Mouse (Mus musculus) hindbrain, embryonic 10.5 days (tissue): ENCODE results near the gene Vmn2r88. TPM values are rescaled to one million over a fixed set of nuclear protein-coding genes. Genes with fewer than 3 reads are reported as not detected.
"Not testable (repeated sequence)": the region's sequence is repeated elsewhere in the genome, so short reads cannot be mapped to it uniquely, and the experiment has no call there.

Source experiments
- DNase-seq: peaks from one replicate; pipeline ENCODE4 v3.0.0-alpha.2; 2017; ENCODE audit warnings: low spot score
- H3K27ac ChIP-seq: fragments of 300-500 bp; sonication (generic); 2 replicates; pipeline ENCODE4 v1.5.1; 2016; ENCODE audit warnings: mild to moderate bottlenecking, moderate library complexity
- H3K27me3 ChIP-seq: fragments of 300-500 bp; sonication (generic); 2 replicates; pipeline ENCODE4 v1.6.1; 2016; ENCODE audit warnings: mild to moderate bottlenecking; ENCODE audit not compliant: poor library complexity, insufficient read depth, severe bottlenecking
- H3K36me3 ChIP-seq: fragments of 300-500 bp; sonication (generic); 2 replicates; pipeline ENCODE4 v1.6.1; 2016; ENCODE audit warnings: mild to moderate bottlenecking, moderate library complexity
- H3K4me1 ChIP-seq: fragments of 300-500 bp; sonication (generic); replicated peaks from 2 replicates; pipeline ENCODE4 v1.6.1; 2016; ENCODE audit warnings: mild to moderate bottlenecking
- H3K4me3 ChIP-seq: fragments of 300-500 bp; sonication (generic); 2 replicates; pipeline ENCODE4 v1.5.1; 2016; ENCODE audit warnings: mild to moderate bottlenecking, moderate library complexity
- H3K9me3 ChIP-seq: fragments of 300-500 bp; sonication (generic); 2 replicates; pipeline ENCODE4 v1.6.1; 2016; ENCODE audit warnings: mild to moderate bottlenecking, moderate library complexity
- WGBS: fragments of 180-500 bp; shearing (Covaris S2); methylation state at CpG from one replicate; pipeline ENCODE4 v1.1.7; 2016; 5-methylcytosine and 5-hydroxymethylcytosine counted together
- polyA plus RNA-seq: library from polyadenylated mRNA; unstranded; fragments of >200 nt; fragmentation: Nextera tagmentation; extraction: Ambion mirVana; gene quantifications from 2 replicates; pipeline ENCODE4 v1.2.1, GENCODE M21; 2016

Vmn2r88 gene
- polyA plus RNA-seq: not detected in 2 replicates

DNA sequence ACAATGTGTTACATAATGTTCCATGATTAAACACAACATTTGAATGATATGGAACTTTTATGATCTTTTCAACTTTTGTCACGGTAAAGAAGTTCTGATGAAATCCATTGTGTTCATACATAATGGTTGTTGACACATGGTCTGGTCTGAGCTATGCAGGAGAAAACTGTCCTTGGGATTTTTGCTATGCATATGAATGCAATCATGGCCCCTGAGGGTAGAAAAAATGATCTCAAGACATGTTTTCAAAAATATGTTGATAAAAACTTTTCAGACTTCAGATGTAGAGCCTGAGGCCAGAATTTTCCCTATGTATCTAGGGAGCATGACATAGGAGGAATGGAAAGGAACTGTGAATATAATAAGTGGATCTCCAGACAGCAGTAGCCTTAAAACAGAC is at the start of gene Vmn2r88:
TSS of gene Vmn2r88 (plus strand) at position 301 of the 400 bp plus-strand sequence.
- 83% methylated on average over 1 of the region's 1 CpGs for WGBS
- Histone ChIP-seq H3K9me3 (no peaks in the 10 kb centered on the region), H3K36me3 (no peaks in the 10 kb centered on the region), H3K4me3 (no peak within 1 kb of the TSS), H3K4me1 (no peaks in the 10 kb centered on the region), H3K27ac (no peak within 1 kb of the TSS), H3K27me3 (no peaks in the 10 kb centered on the region)
- no peak for DNase-seq

DNA sequence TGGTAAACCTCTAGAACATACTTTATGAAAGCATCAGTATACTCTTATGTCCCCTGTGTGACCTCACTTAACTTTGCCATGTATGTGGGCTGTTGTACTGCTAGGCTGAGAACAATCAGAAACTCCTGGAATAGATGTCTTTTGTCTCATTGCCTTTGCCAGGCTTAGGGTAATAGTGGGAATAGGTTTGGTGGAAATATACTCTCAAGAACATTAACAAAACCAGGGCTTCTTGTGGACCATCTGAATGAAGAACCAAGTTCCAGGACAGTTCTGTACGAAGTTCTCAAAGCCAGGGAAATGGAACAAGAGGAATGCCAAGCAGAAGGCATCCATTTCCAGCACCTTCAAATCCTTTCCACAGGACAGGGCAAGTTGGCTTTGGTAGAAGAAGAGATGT is 49.2 kb upstream of the Vmn2r88 start, which contains the start of gene Gm7247:
TSS of gene Gm7247 (plus strand) at position 301 of the 400 bp plus-strand sequence.
- no peak within 1 kb of the TSS for H3K27ac ChIP-seq
- no peak within 1 kb of the TSS for H3K4me3 ChIP-seq
- H3K36me3 ChIP-seq: no peaks in the 10 kb centered on the region
- peaks cover 3% of the 10 kb centered on the region; the same call in 1 of the 2 replicates for H3K4me1 ChIP-seq
- peaks cover 31% of the 10 kb centered on the region for H3K27me3 ChIP-seq
- DNase-seq: no peak
- WGBS: 88% methylated on average over 1 of the region's 1 CpGs
- H3K9me3 ChIP-seq: no peaks in the 10 kb centered on the region

DNA sequence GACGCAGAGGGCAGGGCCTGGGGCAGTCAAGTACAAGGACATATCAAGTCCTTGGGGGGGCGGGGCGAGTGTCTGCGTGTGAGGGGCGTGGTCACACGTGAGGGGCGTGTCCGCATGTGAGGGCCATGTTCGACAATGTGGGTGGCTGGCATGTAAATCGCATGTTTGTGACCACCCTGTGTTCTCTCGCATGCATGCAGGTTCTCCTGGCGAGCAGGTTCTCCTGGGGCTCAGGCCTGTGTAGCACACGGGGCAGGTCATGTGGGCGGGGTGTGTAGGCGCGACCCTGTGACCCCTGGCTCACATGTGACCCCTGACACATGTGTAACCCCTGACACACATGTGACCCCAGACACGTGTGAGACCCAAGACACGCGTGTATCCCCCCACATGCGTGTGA is 27.8 kb upstream of the Vmn2r88 start:
- no peak for DNase-seq
- H3K27ac ChIP-seq: no peak overlapping the region
- WGBS: 94% methylated on average over 20 of the region's 20 CpGs
- peaks cover 24% of the 10 kb centered on the region for H3K9me3 ChIP-seq
- H3K27me3 ChIP-seq: no peaks in the 10 kb centered on the region
- no peak overlapping the region for H3K4me3 ChIP-seq
- H3K36me3 ChIP-seq: no peaks in the 10 kb centered on the region
- H3K4me1 ChIP-seq: no peaks in the 10 kb centered on the region

DNA sequence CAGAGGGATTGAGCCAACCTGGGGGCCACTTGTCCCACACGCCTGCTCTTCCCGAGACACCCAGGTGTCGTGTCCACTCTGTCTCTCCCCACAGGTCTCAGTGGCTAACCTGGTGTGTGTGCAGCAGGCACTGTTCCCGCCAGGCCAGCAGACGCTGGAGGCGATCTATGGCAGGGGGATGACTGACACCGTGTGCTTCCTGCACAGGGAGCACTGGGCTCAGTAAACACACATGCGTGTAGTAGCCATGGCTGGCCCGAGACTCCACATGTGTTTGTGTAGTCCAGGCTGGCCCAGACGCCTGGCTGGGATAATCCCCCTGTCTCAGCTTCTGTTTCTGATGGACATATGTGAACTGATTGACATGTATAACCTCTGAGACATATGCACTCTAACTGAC is 26.3 kb upstream of the Vmn2r88 start:
- DNase-seq: peak; percentile 10
- Histone ChIP-seq H3K4me3 (no peak overlapping the region), H3K27me3 (no peaks in the 10 kb centered on the region), H3K36me3 (no peaks in the 10 kb centered on the region), H3K9me3 (peaks cover 29% of the 10 kb centered on the region), H3K27ac (no peak overlapping the region), H3K4me1 (no peaks in the 10 kb centered on the region)
- WGBS: 94% methylated on average over 10 of the region's 10 CpGs

DNA sequence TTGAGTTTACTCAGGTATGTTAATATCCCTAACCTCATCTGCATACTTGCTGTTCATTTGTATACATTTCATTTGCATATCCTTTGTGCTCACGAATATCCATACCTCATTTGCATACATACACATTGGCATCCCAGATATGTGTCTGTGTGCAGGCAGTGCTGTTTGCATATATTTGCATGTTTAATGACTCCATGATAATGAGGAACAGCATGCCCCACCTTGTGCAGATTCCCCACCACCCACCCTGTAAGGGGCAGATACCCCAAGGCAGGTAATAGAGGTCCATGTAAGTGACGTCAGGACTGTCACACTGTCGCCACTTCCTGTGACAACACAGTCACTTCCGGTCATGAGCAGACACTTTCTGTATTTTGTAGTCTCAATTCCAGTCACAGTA is 24.9 kb upstream of the Vmn2r88 start:
- 89% methylated on average over 4 of the region's 4 CpGs for whole genome bisulfite sequencing
- DNase-seq: peak; percentile 33
- H3K27me3 ChIP-seq: no peaks in the 10 kb centered on the region
- H3K27ac ChIP-seq: no peak overlapping the region
- H3K36me3 ChIP-seq: no peaks in the 10 kb centered on the region
- H3K9me3 ChIP-seq: peaks cover 29% of the 10 kb centered on the region
- H3K4me3 ChIP-seq: no peak overlapping the region
- no peaks in the 10 kb centered on the region for H3K4me1 ChIP-seq

DNA sequence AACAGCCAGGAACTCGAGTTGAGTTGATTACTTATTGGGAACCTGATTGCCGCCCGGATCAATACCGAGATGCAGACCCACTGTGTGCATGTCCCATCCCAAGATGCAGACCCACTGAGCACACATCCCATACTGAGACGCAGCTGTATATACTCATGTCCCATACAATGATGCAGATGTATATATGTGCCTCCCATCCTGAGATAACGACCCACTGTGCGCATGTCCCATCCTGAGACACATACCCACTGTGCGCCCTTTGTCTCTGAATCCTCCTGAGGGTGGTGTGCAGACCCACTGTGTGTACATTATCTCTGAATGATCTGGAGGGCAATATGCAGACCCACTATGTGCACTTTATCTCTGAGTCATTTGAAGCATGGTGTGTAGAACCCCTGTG is 22.9 kb upstream of the Vmn2r88 start:
- Histone ChIP-seq H3K36me3 (no peaks in the 10 kb centered on the region), H3K27ac (no peak overlapping the region), H3K9me3 (peaks cover 25% of the 10 kb centered on the region), H3K27me3 (no peaks in the 10 kb centered on the region), H3K4me3 (no peak overlapping the region), H3K4me1 (no peaks in the 10 kb centered on the region)
- no peak for DNase-seq
- WGBS: 96% methylated on average over 8 of the region's 8 CpGs

DNA sequence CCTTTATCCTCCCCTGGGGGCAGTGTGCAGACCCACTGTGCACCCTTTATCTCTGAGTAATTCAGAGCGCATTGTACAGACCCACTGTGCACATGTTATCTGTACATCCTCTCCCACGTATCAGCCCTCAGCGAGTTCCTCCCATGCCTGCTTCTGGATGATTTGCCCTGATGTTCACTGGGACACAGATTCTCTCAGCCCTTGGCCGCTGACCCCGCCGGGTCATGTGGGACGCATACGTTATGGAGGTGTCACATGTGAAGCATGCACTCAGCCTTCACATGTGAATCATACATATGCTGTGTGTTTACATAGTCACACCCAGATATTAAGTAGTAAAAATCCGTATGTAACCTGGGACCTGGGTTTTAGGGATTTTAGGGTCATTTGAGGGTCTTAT is 22.4 kb upstream of the Vmn2r88 start:
- DNase-seq: peak; percentile 31

DNA sequence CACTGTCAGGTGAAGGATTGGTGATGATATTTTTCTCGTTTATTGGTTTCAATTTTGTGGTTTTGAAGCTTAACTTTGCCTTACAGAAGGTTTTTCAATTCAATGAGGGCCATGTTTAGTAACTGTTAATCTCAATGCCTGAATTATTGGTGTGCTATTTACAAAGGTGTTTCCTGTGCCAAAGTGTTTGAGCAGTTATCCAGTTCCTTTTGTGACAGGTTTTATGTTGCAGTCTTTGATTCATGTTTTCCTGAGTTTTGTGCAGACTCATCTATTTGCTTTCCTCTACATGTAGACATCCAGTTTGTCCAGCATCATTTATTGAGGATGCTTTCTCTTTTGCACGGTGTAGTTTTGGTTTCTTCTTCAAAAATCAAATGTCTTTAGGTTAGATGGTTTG is 13.3 kb downstream of the Vmn2r88 start:
- no peak overlapping the region for H3K27ac ChIP-seq
- no peak for DNase-seq
- H3K9me3 ChIP-seq: no peaks in the 10 kb centered on the region
- no peaks in the 10 kb centered on the region for H3K27me3 ChIP-seq
- no peaks in the 10 kb centered on the region for H3K4me1 ChIP-seq
- H3K4me3 ChIP-seq: no peak overlapping the region
- 70% methylated on average over 2 of the region's 2 CpGs for WGBS
- H3K36me3 ChIP-seq: no peaks in the 10 kb centered on the region

More for the DNA sequence above, 22.4 kb upstream of the Vmn2r88 start:
- Histone ChIP-seq H3K36me3 (no peaks in the 10 kb centered on the region), H3K9me3 (peaks cover 21% of the 10 kb centered on the region), H3K4me1 (no peaks in the 10 kb centered on the region), H3K27ac (no peak overlapping the region), H3K27me3 (no peaks in the 10 kb centered on the region), H3K4me3 (no peak overlapping the region)
- WGBS: 96% methylated on average over 9 of the region's 9 CpGs

DNA sequence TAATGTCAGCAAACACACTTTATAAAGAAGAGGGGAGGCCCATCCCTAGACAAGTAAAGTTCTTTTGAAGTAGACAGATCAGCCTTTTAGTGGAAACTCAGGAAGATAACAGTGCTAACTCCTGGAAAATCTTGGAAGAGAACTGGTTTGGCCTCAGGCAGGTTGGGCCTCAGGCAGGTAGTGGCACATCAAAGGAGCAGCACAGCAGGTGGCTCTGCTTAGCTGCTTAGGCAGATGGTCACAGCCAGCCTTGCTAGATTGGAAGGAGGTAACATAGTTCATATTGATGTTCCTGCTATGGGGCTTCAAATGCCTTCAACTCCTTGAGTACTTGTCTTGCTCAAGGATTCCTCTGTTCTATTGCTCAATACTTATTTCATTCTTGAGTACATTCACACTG is 19.5 kb downstream of the Vmn2r88 start:
- not testable (repeated sequence) for H3K4me3 ChIP-seq, H3K27ac ChIP-seq, H3K27me3 ChIP-seq, H3K9me3 ChIP-seq, DNase-seq, H3K36me3 ChIP-seq, H3K4me1 ChIP-seq

DNA sequence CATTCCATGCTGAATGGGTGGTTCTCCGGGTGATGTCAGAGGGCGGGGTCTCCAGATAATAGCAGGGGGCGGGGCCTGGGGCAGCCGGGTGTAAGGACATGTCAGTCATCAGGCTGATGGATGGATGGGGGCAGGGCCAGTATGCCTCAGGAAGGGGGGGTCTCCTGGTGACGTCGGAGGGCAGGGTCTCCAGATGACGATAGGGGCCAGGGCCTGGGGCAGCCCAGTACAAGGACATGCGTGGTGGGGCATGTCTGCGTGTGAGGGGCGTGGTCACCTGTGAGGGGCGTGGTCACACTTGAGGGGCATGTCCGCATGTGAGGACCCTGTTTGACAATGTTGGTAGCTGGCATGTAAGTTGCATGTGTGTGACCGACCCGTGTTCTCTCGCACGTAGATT is 23.9 kb downstream of the Vmn2r88 start:
- no peaks in the 10 kb centered on the region for H3K4me1 ChIP-seq
- H3K27ac ChIP-seq: no peak overlapping the region
- H3K4me3 ChIP-seq: no peak overlapping the region
- no peaks in the 10 kb centered on the region for H3K36me3 ChIP-seq
- H3K9me3 ChIP-seq: peaks cover 24% of the 10 kb centered on the region
- WGBS: 94% methylated on average over 16 of the region's 16 CpGs
- no peaks in the 10 kb centered on the region for H3K27me3 ChIP-seq
- DNase-seq: no peak

DNA sequence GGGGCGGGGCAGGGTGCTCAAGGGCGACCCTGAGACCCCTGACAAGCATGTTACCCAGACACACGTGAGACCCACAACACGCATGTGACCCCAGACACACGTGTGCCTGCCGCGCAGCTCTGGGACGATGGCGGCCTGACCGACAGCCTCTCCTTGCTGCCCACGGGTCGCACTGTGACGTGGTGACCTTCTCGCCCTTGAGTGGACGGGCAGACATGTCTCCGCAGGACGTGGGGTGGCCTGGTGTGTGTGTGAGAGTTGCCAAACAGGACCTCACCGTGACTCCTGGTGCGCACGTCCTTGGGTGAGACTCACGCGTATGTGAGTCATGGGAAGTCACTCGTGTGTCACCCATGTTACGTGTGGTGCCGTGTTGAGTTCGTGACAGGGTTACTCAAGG is 24.4 kb downstream of the Vmn2r88 start:
- DNase-seq: no peak
- Histone ChIP-seq H3K27ac (no peak overlapping the region), H3K27me3 (no peaks in the 10 kb centered on the region), H3K4me1 (no peaks in the 10 kb centered on the region), H3K4me3 (no peak overlapping the region), H3K36me3 (no peaks in the 10 kb centered on the region), H3K9me3 (peaks cover 24% of the 10 kb centered on the region)
- WGBS: 96% methylated on average over 26 of the region's 26 CpGs

DNA sequence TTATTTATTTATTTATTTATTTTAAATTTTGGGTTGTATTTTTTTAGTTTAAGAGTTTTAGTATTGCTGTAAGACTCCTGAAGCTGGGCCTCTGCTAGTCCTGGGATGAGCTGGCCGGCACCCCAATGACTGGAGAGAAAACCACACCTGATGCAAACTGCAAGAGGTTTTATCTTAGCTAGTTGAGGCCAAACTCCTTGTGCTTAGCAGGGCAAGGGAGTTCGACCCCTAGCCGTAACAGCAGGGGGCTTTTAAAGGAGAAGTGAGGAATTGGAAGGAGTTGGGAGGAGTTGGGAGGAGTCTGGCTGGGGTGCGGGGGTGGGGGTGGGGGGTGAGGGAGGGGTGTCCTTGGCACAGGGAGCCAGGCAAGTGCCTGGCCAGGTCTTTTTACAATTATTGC is 28.3 kb downstream of the Vmn2r88 start:
- Histone ChIP-seq H3K4me3 (no peak overlapping the region), H3K27me3 (no peaks in the 10 kb centered on the region), H3K36me3 (no peaks in the 10 kb centered on the region), H3K27ac (no peak overlapping the region), H3K4me1 (no peaks in the 10 kb centered on the region), H3K9me3 (peaks cover 24% of the 10 kb centered on the region)
- WGBS: 77% methylated on average over 4 of the region's 4 CpGs
- no peak for DNase-seq

DNA sequence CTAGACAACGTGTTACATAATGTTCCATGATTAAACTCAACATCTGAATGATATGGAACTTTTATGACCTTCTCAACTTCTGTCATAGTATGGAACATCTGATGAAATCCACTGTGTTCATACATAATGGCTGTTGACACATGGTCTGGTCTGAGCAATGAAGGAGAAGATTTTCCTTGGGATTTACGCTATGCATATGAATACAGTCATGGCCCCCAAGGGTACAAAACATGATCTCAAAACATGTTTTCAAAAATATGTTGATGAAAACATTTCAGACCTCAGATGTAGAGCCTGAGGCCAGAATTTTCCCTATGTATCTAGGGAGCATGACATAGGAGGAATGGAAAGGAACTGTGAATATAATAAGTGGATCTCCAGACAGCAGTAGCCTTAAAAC is 40.9 kb downstream of the Vmn2r88 start, which contains the start of gene Vmn2r89:
TSS of gene Vmn2r89 (plus strand) at position 301 of the 400 bp plus-strand sequence.
- H3K27me3 ChIP-seq, H3K36me3 ChIP-seq, DNase-seq, H3K9me3 ChIP-seq, H3K4me1 ChIP-seq, H3K4me3 ChIP-seq, H3K27ac ChIP-seq: not testable (repeated sequence)
- 89% methylated on average over 2 of the region's 2 CpGs for WGBS
